Mouse (Mus musculus): ENCODE data around the gene Iqcd.

- TF ChIP-seq POLR2A (IDR thresholded peaks at IDR 0.05; ENCODE audit: insufficient read length, low read depth) (no peak), TCF12 (IDR thresholded peaks at IDR 0.05; ENCODE audit: insufficient read depth, poor library complexity, severe bottlenecking) (no peak), TCF3 (IDR thresholded peaks at IDR 0.05; ENCODE audit: insufficient read length, low read depth) (no peak), E2F4 (IDR thresholded peaks at IDR 0.05; ENCODE audit: insufficient read depth) (no peak), MAX (IDR thresholded peaks at IDR 0.05; ENCODE audit: low read depth) (no peak), SRF (IDR thresholded peaks at IDR 0.05; ENCODE audit: control insufficient read depth, insufficient read length, low read depth) (no peak), USF1 (IDR thresholded peaks at IDR 0.05; ENCODE audit: low read depth) (no peak), POLR2AphosphoS2 (IDR thresholded peaks at IDR 0.05; ENCODE audit: insufficient read length, low read depth) (no peak), REST (IDR thresholded peaks at IDR 0.05; ENCODE audit: insufficient read depth, insufficient read length) (no peak), MYOG (IDR thresholded peaks at IDR 0.05; ENCODE audit: control insufficient read depth in 1 of 3, insufficient read depth in 1 of 3, insufficient read length in 2 of 3, low read depth in 2 of 3) (no peak), MYOD1 (IDR thresholded peaks at IDR 0.05; ENCODE audit: control insufficient read depth in 1 of 3, insufficient read length in 2 of 3, low read depth in 2 of 3) (no peak)
These were observed 10.8 kb downstream of the Iqcd start for GRCm38 (mm10) chr5:120599625-120600024.
